Mouse (Mus musculus) G1E (cell line): Measurements from ENCODE around the gene Med27. TPM values are rescaled to one million over a fixed set of nuclear protein-coding genes. Genes with fewer than 3 reads are reported as not detected.
A peak's percentile ranks its signal among the peaks of the same experiment; 100 is the strongest.

Source experiments
- ATAC-seq: 2 replicates; pipeline ENCODE4 v1.8.0; 2016; ENCODE audit warnings: mild to moderate bottlenecking; ENCODE audit not compliant: insufficient number of reproducible peaks, poor library complexity, low FRiP score, severe bottlenecking; ENCODE audit errors: extremely low read depth
- DNase-seq: peaks from one replicate; pipeline ENCODE4 v3.0.0; 2012; ENCODE audit warnings: low spot score
- H3K27me3 ChIP-seq: 2 replicates; pipeline ENCODE4 v1.6.1; 2012; ENCODE audit warnings: mild to moderate bottlenecking, low read length, inconsistent platforms; ENCODE audit not compliant: insufficient read depth
- H3K36me3 ChIP-seq: replicated peaks from 2 replicates; pipeline ENCODE3; 2012; ENCODE audit warnings: mild to moderate bottlenecking, inconsistent platforms
- H3K4me1 ChIP-seq: 2 replicates; pipeline ENCODE4 v1.6.1; 2012; ENCODE audit warnings: low read depth, low read length, inconsistent platforms, mixed read lengths; ENCODE audit not compliant: insufficient read depth
- H3K4me3 ChIP-seq: 2 replicates; pipeline ENCODE4 v1.5.1; 2012; ENCODE audit warnings: low read depth, mild to moderate bottlenecking, inconsistent platforms, low read length, moderate library complexity, mixed read lengths
- H3K9me3 ChIP-seq: replicated peaks from 2 replicates; pipeline ENCODE4 v1.6.1; 2012; ENCODE audit warnings: inconsistent platforms
- CTCF ChIP-seq: IDR thresholded peaks from 2 replicates; pipeline ENCODE4 v1.5.1; 2012; ENCODE audit warnings: low read depth, low read length, inconsistent platforms, mixed read lengths
- GATA1 ChIP-seq: IDR thresholded peaks from 2 replicates; pipeline ENCODE4 v1.6.1; 2012; ENCODE audit warnings: borderline replicate concordance, low read length, inconsistent platforms, mixed read lengths
- GATA2 ChIP-seq: IDR thresholded peaks from 2 replicates; pipeline ENCODE4 v1.6.1; 2012; ENCODE audit warnings: low read depth, low read length, inconsistent platforms, borderline replicate concordance
- POLR2AphosphoS5 ChIP-seq: IDR thresholded peaks from 2 replicates; pipeline ENCODE4 v1.6.1; 2012; ENCODE audit warnings: low read depth, low read length, inconsistent platforms; ENCODE audit not compliant: insufficient replicate concordance
- TAL1 ChIP-seq: conservative IDR thresholded peaks from 2 replicates; pipeline ENCODE4 v1.6.1; 2012; ENCODE audit warnings: low read depth, low read length, inconsistent platforms, mixed read lengths
- polyA plus RNA-seq: library from polyadenylated mRNA; stranded (reverse); fragments of >175 nt; gene quantifications from 2 replicates; pipeline ENCODE4 v1.2.3, GENCODE M21; 2012
- total RNA-seq, 2 experiments: library from RNA; stranded (forward) in 1 of 2; stranded (reverse) in 1 of 2; fragments of 200-1000 nt in 1 of 2; fragments of >200 nt in 1 of 2; fragmentation: Nextera tagmentation in 1 of 2; gene quantifications; 2 replicates each; pipeline ENCODE4 v1.2.3; 2014 to 2017

Med27 gene
- total and polyA plus RNA-seq, 3 experiments: 23.4 to 95.0 (median 58.1) TPM

DNA sequence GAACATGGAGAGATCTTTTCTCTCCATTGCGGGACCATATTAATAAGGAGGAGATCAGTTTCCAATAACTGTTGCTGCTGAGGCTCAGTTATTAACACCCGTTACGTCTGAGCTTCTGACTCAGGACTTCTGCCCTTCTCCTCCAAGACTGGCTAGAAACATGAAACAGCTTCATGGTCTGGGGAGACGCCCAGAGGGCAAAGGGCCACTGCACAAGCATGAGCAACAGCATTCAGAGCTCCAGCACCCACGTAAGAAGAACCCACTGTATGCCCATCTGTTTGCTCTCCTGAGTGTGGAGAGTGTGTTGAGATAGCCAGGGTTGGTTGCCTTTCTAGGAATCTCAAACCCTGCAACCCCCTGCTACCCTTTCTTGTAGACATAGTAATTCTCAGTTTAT, 73.3 kb downstream of the Med27 start:
- no peak overlapping the region for H3K4me3 ChIP-seq
- no peaks in the 10 kb centered on the region for H3K9me3 ChIP-seq
- H3K36me3 ChIP-seq: peaks cover 65% of the 10 kb centered on the region
- TF ChIP-seq GATA2 (no peak), POLR2AphosphoS5 (no peak), CTCF (no peak), GATA1 (no peak)
- H3K27me3 ChIP-seq: no peaks in the 10 kb centered on the region
- ATAC-seq: no peak
- no peaks in the 10 kb centered on the region for H3K4me1 ChIP-seq
- no peak for DNase-seq

DNA sequence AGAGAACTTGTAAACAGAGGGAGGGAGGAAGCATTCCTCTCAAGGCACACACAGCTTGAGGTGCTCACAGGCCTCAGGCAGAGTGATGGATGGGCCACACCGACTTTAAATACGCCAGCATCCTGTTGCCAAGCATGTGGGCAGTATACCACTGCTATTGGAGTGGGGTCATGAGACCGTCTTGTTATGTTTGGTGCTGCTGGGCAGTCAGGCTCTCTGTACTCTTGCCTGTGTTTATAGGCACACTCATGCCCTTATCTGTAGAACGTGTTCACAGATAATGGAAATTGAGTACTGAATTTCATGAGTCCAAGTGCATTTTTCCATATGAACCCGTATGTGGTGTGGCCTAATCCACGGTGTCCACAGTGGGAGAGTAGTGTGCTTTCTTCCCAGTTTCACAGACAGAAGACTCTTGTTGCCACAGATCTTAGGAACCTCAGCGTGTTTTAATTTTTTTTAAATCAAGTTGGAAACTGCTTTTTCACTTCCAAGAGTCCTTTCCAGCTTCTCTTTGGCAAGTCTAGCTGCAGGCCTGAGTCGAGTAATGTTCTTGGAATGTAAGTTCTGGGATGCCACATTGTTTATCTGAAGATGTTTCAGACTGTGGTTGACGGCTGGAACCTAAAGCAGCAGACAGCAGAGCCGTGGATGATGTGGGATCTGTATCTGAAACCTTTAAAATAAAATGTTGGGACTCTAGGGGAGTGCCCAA, 75.7 kb downstream of the Med27 start:
- Histone ChIP-seq H3K36me3 (peaks cover 56% of the 10 kb centered on the region), H3K4me1 (no peaks in the 10 kb centered on the region), H3K27me3 (no peaks in the 10 kb centered on the region), H3K4me3 (no peak overlapping the region), H3K9me3 (no peaks in the 10 kb centered on the region)
- ATAC-seq: no peak
- DNase-seq: no peak
- no peak for TF ChIP-seq POLR2AphosphoS5
- no peak for TF ChIP-seq CTCF
- TF ChIP-seq GATA1: no peak
- no peak for TF ChIP-seq GATA2
- no peak for TF ChIP-seq TAL1

DNA sequence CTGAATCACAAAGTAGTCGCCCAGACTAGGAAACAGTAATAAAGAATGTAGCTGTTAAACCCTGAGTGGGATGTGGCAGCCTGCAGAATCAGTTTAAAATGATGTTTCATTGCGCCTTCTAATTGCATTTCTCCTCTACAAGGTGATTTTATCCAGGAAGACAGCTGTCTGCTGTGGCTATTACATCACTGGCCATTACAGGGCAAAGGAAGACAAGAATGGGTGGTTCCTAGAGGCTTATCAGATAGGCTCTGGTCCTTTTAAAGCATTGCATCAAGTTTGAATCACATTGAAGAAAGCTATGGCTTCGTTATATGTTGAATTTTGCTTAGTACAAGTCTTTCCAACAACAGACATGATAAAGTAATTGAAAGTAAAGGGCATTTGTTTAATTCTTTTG, 76.4 kb downstream of the Med27 start:
- ATAC-seq (no peak), DNase-seq (no peak)
- Histone ChIP-seq H3K4me1 (no peaks in the 10 kb centered on the region), H3K9me3 (no peaks in the 10 kb centered on the region), H3K27me3 (no peaks in the 10 kb centered on the region), H3K4me3 (no peak overlapping the region), H3K36me3 (peaks cover 59% of the 10 kb centered on the region)
- TF ChIP-seq TAL1 (no peak), CTCF (no peak), POLR2AphosphoS5 (no peak), GATA1 (no peak), GATA2 (no peak)

DNA sequence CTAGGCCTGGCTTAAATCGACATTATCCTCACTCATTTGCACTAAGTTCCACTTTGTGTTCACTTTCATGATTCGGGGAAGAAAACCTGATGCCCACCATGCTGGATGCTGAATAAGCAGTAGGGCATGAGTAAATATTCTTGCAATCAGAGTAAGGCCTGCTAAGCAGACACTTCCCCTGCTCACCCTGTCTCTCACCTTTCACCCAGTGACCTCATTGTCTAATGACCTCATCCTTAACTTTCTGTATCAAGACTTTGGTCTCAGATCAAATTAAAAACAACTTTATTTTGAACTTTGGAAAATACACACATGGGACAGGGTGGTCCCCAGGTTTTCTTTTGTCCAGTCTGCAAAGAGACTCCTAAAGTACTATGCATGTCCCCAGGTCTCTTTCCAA, 78.8 kb downstream of the Med27 start:
- Histone ChIP-seq H3K9me3 (no peaks in the 10 kb centered on the region), H3K27me3 (no peaks in the 10 kb centered on the region), H3K4me1 (no peaks in the 10 kb centered on the region), H3K4me3 (no peak overlapping the region), H3K36me3 (peaks cover 61% of the 10 kb centered on the region)
- TF ChIP-seq GATA2 (no peak), CTCF (no peak), GATA1 (no peak), POLR2AphosphoS5 (no peak), TAL1 (no peak)
- ATAC-seq (no peak), DNase-seq (no peak)

DNA sequence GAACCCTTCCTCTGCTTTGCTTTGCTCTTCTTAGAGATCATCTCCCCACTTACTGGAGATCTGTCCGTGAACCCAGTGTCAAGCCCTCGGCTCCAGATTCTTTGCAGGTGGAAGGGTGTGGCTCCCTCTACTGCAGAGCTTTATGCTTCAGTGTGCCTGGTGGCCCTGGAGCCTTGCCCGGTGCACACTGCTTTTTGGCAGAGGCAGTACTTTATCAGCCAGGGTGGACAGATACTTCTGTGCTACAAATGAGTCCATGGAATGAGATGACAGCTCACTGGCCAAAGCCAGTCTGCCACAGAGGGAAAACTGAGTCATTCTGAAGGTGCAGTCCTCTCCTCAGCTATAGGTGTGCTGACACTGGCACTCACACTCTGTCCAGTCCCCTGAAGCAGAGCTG, 80.1 kb downstream of the Med27 start:
- TF ChIP-seq GATA1 (no peak), GATA2 (no peak), CTCF (no peak), POLR2AphosphoS5 (no peak), TAL1 (no peak)
- no peak for ATAC-seq
- Histone ChIP-seq H3K4me3 (no peak overlapping the region), H3K27me3 (no peaks in the 10 kb centered on the region), H3K36me3 (peaks cover 64% of the 10 kb centered on the region), H3K9me3 (no peaks in the 10 kb centered on the region), H3K4me1 (no peaks in the 10 kb centered on the region)
- no peak for DNase-seq

DNA sequence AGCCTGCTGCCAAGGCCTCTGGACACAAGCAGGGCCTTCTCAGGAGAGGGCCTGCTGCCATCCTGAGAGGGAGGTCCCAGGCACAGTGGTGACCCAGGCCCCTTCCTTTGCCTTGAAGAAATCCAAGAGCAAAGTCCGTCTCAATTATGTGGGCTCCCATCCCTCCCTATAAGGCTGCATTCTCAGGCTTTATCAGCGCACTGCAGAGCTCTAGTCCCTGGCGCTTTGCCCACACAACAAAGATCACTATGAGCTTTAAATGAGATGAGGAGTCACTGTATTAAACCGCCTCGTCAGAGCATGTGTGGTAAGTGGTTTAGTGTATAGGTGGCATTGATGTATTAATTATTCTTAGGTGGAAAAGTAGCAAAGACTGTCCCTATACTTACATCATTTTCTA, 85.9 kb downstream of the Med27 start:
- Histone ChIP-seq H3K4me1 (peaks cover 7% of the 10 kb centered on the region; the same call in 1 of the 2 replicates), H3K4me3 (no peak overlapping the region), H3K9me3 (no peaks in the 10 kb centered on the region), H3K36me3 (peaks cover 61% of the 10 kb centered on the region), H3K27me3 (no peaks in the 10 kb centered on the region)
- ATAC-seq (no peak), DNase-seq (peak; percentile 34)
- TF ChIP-seq CTCF (no peak), GATA1 (no peak), TAL1 (no peak), GATA2 (no peak), POLR2AphosphoS5 (no peak)
